Mouse (Mus musculus): ENCODE data around the gene Nicn1.
"Not testable (repeated sequence)": the region's sequence is repeated elsewhere in the genome, so short reads cannot be mapped to it uniquely, and the experiment has no call there.

Nicn1 gene

GRCm38 (mm10) chr9:108290016-108290750 lies at the start of gene Nicn1:
Gene Nicn1, plus strand, starts transcription at chr9:108290429.
- DNase-seq (ENCODE audit: low spot score), result peak; percentile 95

DNA sequence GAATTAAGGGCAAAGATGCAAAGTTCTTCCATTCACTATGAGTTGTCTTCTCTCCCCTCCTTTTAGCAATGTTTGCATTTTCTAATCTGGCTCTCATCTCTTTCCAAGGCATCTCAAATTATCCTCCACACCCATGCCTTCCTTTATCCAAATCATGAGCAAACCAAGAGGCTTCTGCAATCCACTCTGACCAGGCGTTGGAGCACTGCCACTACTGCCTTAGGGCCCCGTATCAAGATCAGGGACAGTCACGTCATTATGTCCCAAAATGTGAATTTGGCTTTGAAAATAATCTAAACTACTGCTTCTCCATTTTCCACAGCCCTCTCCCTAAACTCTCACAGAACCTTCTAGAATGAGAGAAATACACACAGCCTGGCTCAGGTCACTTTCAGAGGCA lies 45.7 kb upstream of the Nicn1 start:
- DNase-seq (ENCODE audit: low spot score), result no peak

GRCm38 (mm10) chr9:108244984-108245383 lies 45.2 kb upstream of the Nicn1 start:
- no peak for DNase-seq (ENCODE audit: low spot score)

DNA sequence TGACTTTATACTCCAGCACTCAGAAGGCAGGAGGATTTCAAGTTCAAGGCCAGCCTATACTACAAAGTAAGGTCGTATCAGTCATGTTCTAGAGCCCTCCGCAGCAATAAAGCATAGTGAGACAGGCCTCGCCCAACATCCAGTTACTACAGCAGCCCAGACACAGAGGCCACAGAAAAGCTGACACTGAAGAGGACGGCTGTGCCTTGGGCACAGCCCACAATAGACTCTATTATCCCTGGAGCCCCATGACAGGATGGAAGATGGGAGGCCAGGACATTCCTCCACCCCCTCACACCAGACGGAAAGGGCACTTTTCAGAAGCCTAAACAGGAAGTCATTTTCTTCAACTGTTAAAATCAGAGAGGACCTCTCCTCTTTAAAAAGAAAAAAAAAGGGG lies 41.3 kb upstream of the Nicn1 start:
- DNase-seq (ENCODE audit: low spot score), result no peak

- no peak for DNase-seq (ENCODE audit: low spot score)
These were observed 38.4 kb upstream of the Nicn1 start for GRCm38 (mm10) chr9:108251877-108252276.

- DNase-seq (ENCODE audit: low spot score), result no peak
These were observed 37.5 kb upstream of the Nicn1 start for GRCm38 (mm10) chr9:108252766-108253165.

- DNase-seq (ENCODE audit: low spot score), result no peak
These were observed 29.7 kb upstream of the Nicn1 start for GRCm38 (mm10) chr9:108260526-108260925.

GRCm38 (mm10) chr9:108261865-108262264 lies 28.4 kb upstream of the Nicn1 start:
- no peak for DNase-seq (ENCODE audit: low spot score)

DNA sequence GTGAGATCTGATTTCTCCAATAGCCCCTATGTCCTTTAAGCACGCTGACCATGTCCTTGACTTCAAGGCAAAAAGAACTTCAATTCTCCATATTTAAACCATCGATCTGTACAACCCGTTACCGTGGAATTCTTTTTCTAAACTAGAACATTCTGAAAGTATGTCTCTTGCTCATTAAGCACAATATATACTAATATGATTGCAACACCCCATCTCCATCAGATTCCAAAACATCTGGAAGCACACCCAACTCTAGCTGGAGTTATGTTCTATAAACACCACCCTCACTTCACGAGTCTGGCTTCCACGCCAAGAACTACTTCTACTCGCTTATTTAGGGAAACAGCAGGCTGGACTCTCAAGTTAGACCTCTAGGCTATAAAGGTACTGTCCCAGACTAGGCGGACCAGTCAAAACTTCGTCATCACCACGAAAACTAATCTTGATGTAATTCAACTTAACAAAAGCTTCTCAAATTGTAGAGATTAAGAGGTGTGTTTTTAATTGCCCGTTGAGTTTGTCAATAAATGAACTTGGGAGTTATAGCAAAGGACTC lies 27.7 kb upstream of the Nicn1 start:
- DNase-seq (ENCODE audit: low spot score), result no peak

DNA sequence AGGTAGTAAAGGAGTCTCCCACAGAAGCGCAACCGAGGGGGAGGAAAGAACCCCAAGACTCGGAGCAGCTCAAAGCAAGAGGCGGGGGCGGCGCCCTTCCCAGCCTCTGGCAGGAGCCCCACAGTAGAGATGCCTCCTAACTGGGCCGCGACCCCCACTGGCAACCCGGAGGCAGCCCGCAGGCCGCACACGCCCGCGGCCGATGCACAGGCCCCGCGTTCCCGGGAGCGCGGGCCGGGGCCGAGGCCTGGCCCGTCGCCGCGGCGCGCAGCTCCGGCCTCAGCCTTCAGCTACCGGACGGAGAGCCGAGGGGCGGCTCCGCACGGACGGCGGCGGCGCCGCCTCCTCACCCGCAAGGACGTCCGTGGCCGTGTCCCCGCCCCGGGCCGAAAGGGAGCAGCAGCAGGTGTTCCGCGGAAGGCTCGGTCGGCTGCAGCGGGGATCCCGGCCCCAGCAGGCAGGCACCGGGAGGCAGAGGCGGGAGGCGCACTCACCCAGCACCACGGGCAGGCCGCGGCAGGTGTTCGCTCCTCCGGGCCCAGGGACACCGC lies 27.0 kb upstream of the Nicn1 start:
- peak; percentile 31 for DNase-seq (ENCODE audit: low spot score)

- peak; percentile 91 for DNase-seq (ENCODE audit: low spot score)
These were observed 26.5 kb upstream of the Nicn1 start, which contains the start of gene Dag1 for GRCm38 (mm10) chr9:108263690-108264190. Gene Dag1, minus strand, starts transcription at chr9:108263958.

- no peak for DNase-seq (ENCODE audit: low spot score)
These were observed 25.9 kb upstream of the Nicn1 start for GRCm38 (mm10) chr9:108264191-108264921.

GRCm38 (mm10) chr9:108266261-108266935 lies 23.8 kb upstream of the Nicn1 start:
- DNase-seq (ENCODE audit: low spot score), result no peak

GRCm38 (mm10) chr9:108267691-108268090 lies 22.5 kb upstream of the Nicn1 start:
- no peak for DNase-seq (ENCODE audit: low spot score)

GRCm38 (mm10) chr9:108268701-108269100 lies 21.5 kb upstream of the Nicn1 start:
- DNase-seq (ENCODE audit: low spot score), result not testable (repeated sequence)

DNA sequence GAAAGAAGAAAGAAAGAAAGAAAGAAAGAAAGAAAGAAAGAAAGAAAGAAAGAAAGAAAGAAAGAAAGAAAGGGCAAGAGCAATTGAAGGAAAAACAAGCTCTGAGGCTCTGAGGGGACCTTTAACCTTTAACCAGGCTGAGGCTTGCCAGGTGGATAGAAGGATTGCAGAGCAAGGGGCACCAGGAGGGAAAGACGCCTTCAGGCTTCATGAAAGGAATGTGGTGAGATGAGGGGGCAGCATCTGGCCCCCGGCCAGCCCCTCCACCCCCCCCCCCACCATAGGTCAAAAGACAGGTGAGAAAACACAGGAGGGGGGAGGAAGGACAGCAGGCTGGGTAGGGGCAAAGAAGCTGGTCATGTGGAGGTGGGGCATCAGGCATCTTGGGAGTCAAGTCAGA lies 18.3 kb upstream of the Nicn1 start:
- DNase-seq (ENCODE audit: low spot score), result no peak

DNA sequence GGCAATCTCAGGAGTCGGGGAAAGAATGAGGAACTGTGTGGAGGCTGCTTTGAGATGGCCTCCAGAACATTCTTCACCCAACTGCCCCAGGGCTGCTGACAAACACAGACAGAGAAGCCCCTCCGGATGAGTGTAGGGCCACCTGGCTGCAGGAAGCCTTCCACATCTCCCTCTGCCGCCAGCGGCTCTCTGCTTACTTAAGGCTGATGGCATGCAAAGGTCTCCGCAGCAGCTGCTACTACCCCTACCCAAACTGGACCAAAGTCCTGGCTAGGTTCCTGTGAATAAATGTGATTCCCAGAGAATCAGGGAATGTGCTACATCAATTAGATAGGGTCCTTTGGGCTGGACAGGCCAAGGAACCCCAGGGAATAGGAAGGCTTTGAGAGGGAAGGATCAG lies 17.5 kb upstream of the Nicn1 start:
- DNase-seq (ENCODE audit: low spot score), result no peak

DNA sequence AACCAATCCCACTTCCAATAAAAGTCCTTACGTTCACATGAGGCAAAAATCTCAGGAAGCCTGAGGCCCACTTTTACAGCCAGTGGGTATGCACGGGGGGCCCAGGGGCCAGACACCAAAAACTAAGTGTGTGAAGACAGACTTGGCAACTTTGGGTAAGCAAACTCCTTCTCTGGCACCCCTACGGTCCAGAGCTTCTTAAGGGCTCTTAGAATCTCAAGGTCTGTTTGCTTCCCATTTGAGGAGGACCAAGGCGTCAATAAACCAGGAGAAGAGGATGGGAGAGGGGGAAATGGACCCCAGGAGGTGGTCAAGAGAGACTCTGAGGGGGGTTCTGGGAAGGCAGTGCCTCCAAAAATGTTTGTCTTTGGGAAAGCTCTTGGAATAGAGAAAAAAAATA lies 16.7 kb upstream of the Nicn1 start:
- DNase-seq (ENCODE audit: low spot score), result no peak

- no peak for DNase-seq (ENCODE audit: low spot score)
These were observed 15.5 kb upstream of the Nicn1 start for GRCm38 (mm10) chr9:108274476-108275330.

GRCm38 (mm10) chr9:108275331-108275659 lies 14.9 kb upstream of the Nicn1 start:
- DNase-seq (ENCODE audit: low spot score), result no peak

All from c-Kit-positive CD71-positive TER-119-positive erythroid progenitor cells, embryonic 14.5 days (primary cell).